8 mouse cellular contexts compared by ENCODE assay signal in the genomic region with DNA sequence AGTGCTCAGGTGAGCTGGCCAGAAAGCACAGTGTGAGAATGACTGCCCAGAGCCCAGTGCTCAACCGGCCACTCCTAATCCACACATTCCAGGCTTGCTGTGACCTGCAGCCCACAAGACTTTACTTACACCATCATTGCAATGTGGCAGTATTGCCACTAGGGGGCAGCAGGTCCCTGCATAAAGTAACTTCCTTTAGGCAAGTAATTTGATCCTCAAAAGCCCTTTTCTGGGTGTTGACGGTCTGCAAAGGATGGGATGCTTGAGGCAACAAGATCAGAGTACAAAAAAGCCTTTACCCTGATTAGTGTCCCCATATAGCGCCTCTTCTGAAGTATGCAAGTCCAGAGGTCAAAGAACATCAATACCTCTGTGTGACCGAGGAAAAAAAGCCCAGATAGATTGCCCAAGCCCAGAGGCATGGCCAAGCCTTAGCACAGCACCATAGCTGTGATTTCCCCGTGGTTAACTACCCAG.
DNase-seq lines count a peak whose midpoint lies in the region; ATAC-seq lines count a peak whose summit lies in the region.

No protein-coding gene starts in this region.

- DNase-seq in CD4-positive, CD25-positive, alpha-beta regulatory T cell, adult 2 months (ENCODE audit: low read depth, low spot score): peak; percentile 81
- DNase-seq in embryo, embryonic 11.5 days (ENCODE audit: low read depth, low spot score): peak; percentile 84
- DNase-seq in gastrocnemius, postnatal 4 days (ENCODE audit: low spot score in 2 of 2): peak; percentile 54 to 74
- peak; percentile 67 to 82 for DNase-seq in kidney, adult 8-10 months
- DNase-seq in spleen, postnatal 36 days (ENCODE audit: low spot score in 2 of 2): peak; percentile 24 to 56

- no peak overlapping the region for H3K4me3 ChIP-seq in limb, embryonic 13.5 days

- no peak overlapping the region for H3K9ac ChIP-seq in limb, embryonic 13.5 days

- 0 out of 2 replicates have a peak, but pooled peaks cover 6% of the 10 kb centered on the region for H3K4me1 ChIP-seq in limb, embryonic 13.5 days

- WGBS in limb, embryonic 13.5 days: 11% methylated on average over 5 of the region's 5 CpGs

- 0 out of 2 replicates have a peak overlapping the region, but pooled peaks have one; percentile 7 for H3K4me2 ChIP-seq in limb, embryonic 13.5 days (replicated peaks)

- ATAC-seq in CD4-positive, CD25-positive, alpha-beta regulatory T cell, adult 4 months: no peak
- ATAC-seq in limb, embryonic 13.5 days (ENCODE audit: low FRiP score, low read depth): peak; percentile 25; the same call in 1 of the 2 replicates
- ATAC-seq in monocyte, adult 5-6 weeks (replicated peaks; ENCODE audit: insufficient number of reproducible peaks, low FRiP score, low TSS enrichment, poor library complexity, severe bottlenecking): peak; percentile 57

- peaks cover 5% of the 10 kb centered on the region; the same call in 1 of the 2 replicates for H3K9me3 ChIP-seq in limb, embryonic 13.5 days

- no peak overlapping the region for H3K27ac ChIP-seq in limb, embryonic 13.5 days

- H3K27me3 ChIP-seq in limb, embryonic 13.5 days: peaks cover 35% of the 10 kb centered on the region

- no peaks in the 10 kb centered on the region for H3K36me3 ChIP-seq in limb, embryonic 13.5 days
